Mouse (Mus musculus): ENCODE data around the gene Napepld. TPM values are rescaled to one million over a fixed set of nuclear protein-coding genes. Genes with fewer than 3 reads are reported as not detected.
"Not testable (repeated sequence)": the region's sequence is repeated elsewhere in the genome, so short reads cannot be mapped to it uniquely, and the experiment has no call there.

Gene Napepld
- polyA plus RNA-seq, 1 experiment from 2014 or later, result 4.2 TPM

- H3K36me3 ChIP-seq (ENCODE audit: control insufficient read depth, insufficient read depth, low read length), result peaks cover 31% of the 10 kb centered on the region
- H3K4me1 ChIP-seq (replicated peaks; ENCODE audit: control insufficient read depth, insufficient read depth, low read length), result peaks cover 6% of the 10 kb centered on the region; the same call in 1 of the 2 replicates
- H3K9me3 ChIP-seq (ENCODE audit: control insufficient read depth, low read length), result no peaks in the 10 kb centered on the region
- peak overlapping the region; percentile 74 for H3K4me3 ChIP-seq (ENCODE audit: low read depth, low read length)
- H3K27ac ChIP-seq (ENCODE audit: low read depth), result peak overlapping the region; percentile 82
- peak overlapping the region; percentile 75 for H3K4me2 ChIP-seq (ENCODE audit: low read length)
- H3K27me3 ChIP-seq (replicated peaks; ENCODE audit: control insufficient read depth, insufficient read depth, low read length), result no peaks in the 10 kb centered on the region
- under 1% methylated on average over 25 of the region's 25 CpGs for WGBS
- peak overlapping the region; percentile 54 for H3K9ac ChIP-seq (ENCODE audit: low read length)
- no peak for DNase-seq (ENCODE audit: low spot score)
- peak; percentile 29; the same call in 1 of the 2 replicates for ATAC-seq (replicated peaks; ENCODE audit: low FRiP score, low TSS enrichment, low read depth)
Measured at GRCm38 (mm10) chr5:21646133-21646491, 55.1 kb downstream of the Napepld start.

GRCm38 (mm10) chr5:21645439-21646132 lies 55.6 kb downstream of the Napepld start, which contains the start of the genes Fbxl13 and Armc10:
Gene Fbxl13 (minus strand): TSS chr5:21645634.
Gene Armc10 (plus strand): TSS chr5:21645813.
- peak within 1 kb of the TSS; percentile 75 for H3K4me2 ChIP-seq (ENCODE audit: low read length)
- peak; percentile 99 for ATAC-seq (replicated peaks; ENCODE audit: low FRiP score, low TSS enrichment, low read depth)
- H3K4me1 ChIP-seq (replicated peaks; ENCODE audit: control insufficient read depth, insufficient read depth, low read length), result peaks cover 6% of the 10 kb centered on the region; the same call in 1 of the 2 replicates
- peak within 1 kb of the TSS; percentile 74 for H3K4me3 ChIP-seq (ENCODE audit: low read depth, low read length)
- H3K27me3 ChIP-seq (replicated peaks; ENCODE audit: control insufficient read depth, insufficient read depth, low read length), result no peaks in the 10 kb centered on the region
- peak within 1 kb of the TSS; percentile 54 for H3K9ac ChIP-seq (ENCODE audit: low read length)
- no peaks in the 10 kb centered on the region for H3K9me3 ChIP-seq (ENCODE audit: control insufficient read depth, low read length)
- peak within 1 kb of the TSS; percentile 82 for H3K27ac ChIP-seq (ENCODE audit: low read depth)
- 2% methylated on average over 40 of the region's 40 CpGs for WGBS
- peak; percentile 90 for DNase-seq (ENCODE audit: low spot score)
- H3K36me3 ChIP-seq (ENCODE audit: control insufficient read depth, insufficient read depth, low read length), result peaks cover 26% of the 10 kb centered on the region

GRCm38 (mm10) chr5:21644891-21645438 lies 56.2 kb downstream of the Napepld start:
- Histone ChIP-seq H3K27ac (ENCODE audit: low read depth) (no peak overlapping the region), H3K9ac (ENCODE audit: low read length) (no peak overlapping the region), H3K27me3 (replicated peaks; ENCODE audit: control insufficient read depth, insufficient read depth, low read length) (no peaks in the 10 kb centered on the region), H3K4me3 (ENCODE audit: low read depth, low read length) (peak overlapping the region; percentile 74), H3K4me1 (replicated peaks; ENCODE audit: control insufficient read depth, insufficient read depth, low read length) (peaks cover 6% of the 10 kb centered on the region; the same call in 1 of the 2 replicates), H3K36me3 (ENCODE audit: control insufficient read depth, insufficient read depth, low read length) (peaks cover 20% of the 10 kb centered on the region), H3K9me3 (ENCODE audit: control insufficient read depth, low read length) (no peaks in the 10 kb centered on the region), H3K4me2 (ENCODE audit: low read length) (peak overlapping the region; percentile 42)
- 15% methylated on average over 14 of the region's 14 CpGs for WGBS
- DNase-seq (ENCODE audit: low spot score), result no peak
- ATAC-seq (replicated peaks; ENCODE audit: low FRiP score, low TSS enrichment, low read depth), result peak; percentile 3; the same call in 1 of the 2 replicates

GRCm38 (mm10) chr5:21643606-21644005 lies 57.6 kb downstream of the Napepld start:
- Histone ChIP-seq H3K9me3 (ENCODE audit: control insufficient read depth, low read length) (no peaks in the 10 kb centered on the region), H3K4me3 (ENCODE audit: low read depth, low read length) (no peak overlapping the region), H3K9ac (ENCODE audit: low read length) (no peak overlapping the region), H3K4me1 (replicated peaks; ENCODE audit: control insufficient read depth, insufficient read depth, low read length) (peaks cover 6% of the 10 kb centered on the region; the same call in 1 of the 2 replicates), H3K4me2 (ENCODE audit: low read length) (no peak overlapping the region), H3K36me3 (ENCODE audit: control insufficient read depth, insufficient read depth, low read length) (peaks cover 6% of the 10 kb centered on the region), H3K27me3 (replicated peaks; ENCODE audit: control insufficient read depth, insufficient read depth, low read length) (no peaks in the 10 kb centered on the region), H3K27ac (ENCODE audit: low read depth) (no peak overlapping the region)
- 24% methylated on average over 1 of the region's 1 CpGs for WGBS
- DNase-seq (ENCODE audit: low spot score), result no peak
- no peak for ATAC-seq (replicated peaks; ENCODE audit: low FRiP score, low TSS enrichment, low read depth)

GRCm38 (mm10) chr5:21640961-21641360 lies 60.2 kb downstream of the Napepld start:
- no peak overlapping the region for H3K4me2 ChIP-seq (ENCODE audit: low read length)
- 0% methylated on average over 1 of the region's 1 CpGs for WGBS

GRCm38 (mm10) chr5:21625916-21626315 lies 75.3 kb downstream of the Napepld start:
- no peak overlapping the region for H3K9ac ChIP-seq (ENCODE audit: low read length)
- no peak overlapping the region for H3K4me3 ChIP-seq (ENCODE audit: low read depth, low read length)
- H3K36me3 ChIP-seq (ENCODE audit: control insufficient read depth, insufficient read depth, low read length), result no peaks in the 10 kb centered on the region
- ATAC-seq (replicated peaks; ENCODE audit: low FRiP score, low TSS enrichment, low read depth) (no peak), DNase-seq (ENCODE audit: low spot score) (no peak)
- H3K27ac ChIP-seq (ENCODE audit: low read depth), result no peak overlapping the region
- no peak overlapping the region for H3K4me2 ChIP-seq (ENCODE audit: low read length)
- no peaks in the 10 kb centered on the region for H3K4me1 ChIP-seq (replicated peaks; ENCODE audit: control insufficient read depth, insufficient read depth, low read length)
- no peaks in the 10 kb centered on the region for H3K9me3 ChIP-seq (ENCODE audit: control insufficient read depth, low read length)
- H3K27me3 ChIP-seq (replicated peaks; ENCODE audit: control insufficient read depth, insufficient read depth, low read length), result no peaks in the 10 kb centered on the region

More at GRCm38 (mm10) chr5:21640961-21641360, 60.2 kb downstream of the Napepld start:
- Histone ChIP-seq H3K9ac (ENCODE audit: low read length) (no peak overlapping the region), H3K36me3 (ENCODE audit: control insufficient read depth, insufficient read depth, low read length) (no peaks in the 10 kb centered on the region), H3K4me3 (ENCODE audit: low read depth, low read length) (no peak overlapping the region), H3K9me3 (ENCODE audit: control insufficient read depth, low read length) (no peaks in the 10 kb centered on the region), H3K27ac (ENCODE audit: low read depth) (no peak overlapping the region), H3K27me3 (replicated peaks; ENCODE audit: control insufficient read depth, insufficient read depth, low read length) (no peaks in the 10 kb centered on the region), H3K4me1 (replicated peaks; ENCODE audit: control insufficient read depth, insufficient read depth, low read length) (no peaks in the 10 kb centered on the region)
- peak; percentile 79 for DNase-seq (ENCODE audit: low spot score)
- ATAC-seq (replicated peaks; ENCODE audit: low FRiP score, low TSS enrichment, low read depth), result no peak

GRCm38 (mm10) chr5:21616450-21617009 lies 84.7 kb downstream of the Napepld start:
- Histone ChIP-seq H3K27me3 (replicated peaks; ENCODE audit: control insufficient read depth, insufficient read depth, low read length) (no peaks in the 10 kb centered on the region), H3K4me3 (ENCODE audit: low read depth, low read length) (no peak overlapping the region), H3K4me1 (replicated peaks; ENCODE audit: control insufficient read depth, insufficient read depth, low read length) (no peaks in the 10 kb centered on the region), H3K27ac (ENCODE audit: low read depth) (no peak overlapping the region), H3K9me3 (ENCODE audit: control insufficient read depth, low read length) (no peaks in the 10 kb centered on the region), H3K36me3 (ENCODE audit: control insufficient read depth, insufficient read depth, low read length) (no peaks in the 10 kb centered on the region), H3K4me2 (ENCODE audit: low read length) (no peak overlapping the region), H3K9ac (ENCODE audit: low read length) (no peak overlapping the region)
- WGBS, result 69% methylated on average over 3 of the region's 3 CpGs
- no peak for DNase-seq (ENCODE audit: low spot score)
- no peak for ATAC-seq (replicated peaks; ENCODE audit: low FRiP score, low TSS enrichment, low read depth)

GRCm38 (mm10) chr5:21614299-21614698 lies 86.9 kb downstream of the Napepld start:
- not testable (repeated sequence) for H3K4me3 ChIP-seq (ENCODE audit: low read depth, low read length); H3K9ac ChIP-seq (ENCODE audit: low read length); ATAC-seq (replicated peaks; ENCODE audit: low FRiP score, low TSS enrichment, low read depth); H3K27me3 ChIP-seq (replicated peaks; ENCODE audit: control insufficient read depth, insufficient read depth, low read length); H3K36me3 ChIP-seq (ENCODE audit: control insufficient read depth, insufficient read depth, low read length); H3K27ac ChIP-seq (ENCODE audit: low read depth); H3K9me3 ChIP-seq (ENCODE audit: control insufficient read depth, low read length); H3K4me2 ChIP-seq (ENCODE audit: low read length); H3K4me1 ChIP-seq (replicated peaks; ENCODE audit: control insufficient read depth, insufficient read depth, low read length); DNase-seq (ENCODE audit: low spot score)
- 95% methylated on average over 11 of the region's 11 CpGs for WGBS

Data from intestine, embryonic 14.5 days (tissue).